Mouse (Mus musculus) right cerebral cortex, postnatal 4 days (tissue): ENCODE measurements at regions not wholly inside any gene's neighbourhood (a gene's known extent, or its start where the extent isn't known, plus 50 kb on each side); places are given as distances from the start of the nearest gene placed in this dataset.

Experiments
- DNase-seq: peaks from one replicate; pipeline ENCODE4 v3.0.0-alpha.2; 2022

DNA sequence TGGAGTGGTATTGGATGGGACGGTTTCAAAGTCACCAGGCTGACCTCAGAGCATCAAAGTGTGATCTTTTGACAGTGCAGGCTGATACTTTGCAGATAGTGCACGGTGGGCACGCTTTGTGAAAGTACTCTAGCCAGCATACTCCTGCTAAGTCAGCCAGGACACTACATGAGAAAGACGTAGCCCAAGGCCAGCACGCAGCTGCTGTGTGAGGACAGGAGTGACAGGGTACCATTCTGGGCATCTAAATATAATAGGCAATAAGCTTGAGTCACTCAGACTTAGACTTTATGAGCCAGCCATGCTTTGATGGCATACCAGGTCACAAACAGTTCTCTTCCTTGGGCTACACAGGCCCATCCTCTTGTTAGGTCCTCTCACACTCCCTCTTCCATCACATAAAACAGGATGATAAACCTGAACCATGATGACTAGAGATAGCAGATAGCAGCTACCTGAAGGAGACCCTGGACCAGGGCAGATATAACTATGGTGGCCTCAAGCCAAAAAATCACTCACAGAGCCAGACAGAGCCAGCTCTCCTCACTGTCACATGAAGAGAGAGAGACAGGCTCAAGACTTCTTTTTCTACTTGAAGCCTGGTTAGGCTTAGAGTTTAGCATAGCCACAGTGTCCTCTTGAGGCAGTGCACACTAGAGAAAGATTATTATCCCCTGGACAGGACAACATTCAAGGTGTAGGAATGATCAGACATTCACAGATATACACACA, 156.7 kb upstream of the Rreb1 start:
- no peak for DNase-seq

DNA sequence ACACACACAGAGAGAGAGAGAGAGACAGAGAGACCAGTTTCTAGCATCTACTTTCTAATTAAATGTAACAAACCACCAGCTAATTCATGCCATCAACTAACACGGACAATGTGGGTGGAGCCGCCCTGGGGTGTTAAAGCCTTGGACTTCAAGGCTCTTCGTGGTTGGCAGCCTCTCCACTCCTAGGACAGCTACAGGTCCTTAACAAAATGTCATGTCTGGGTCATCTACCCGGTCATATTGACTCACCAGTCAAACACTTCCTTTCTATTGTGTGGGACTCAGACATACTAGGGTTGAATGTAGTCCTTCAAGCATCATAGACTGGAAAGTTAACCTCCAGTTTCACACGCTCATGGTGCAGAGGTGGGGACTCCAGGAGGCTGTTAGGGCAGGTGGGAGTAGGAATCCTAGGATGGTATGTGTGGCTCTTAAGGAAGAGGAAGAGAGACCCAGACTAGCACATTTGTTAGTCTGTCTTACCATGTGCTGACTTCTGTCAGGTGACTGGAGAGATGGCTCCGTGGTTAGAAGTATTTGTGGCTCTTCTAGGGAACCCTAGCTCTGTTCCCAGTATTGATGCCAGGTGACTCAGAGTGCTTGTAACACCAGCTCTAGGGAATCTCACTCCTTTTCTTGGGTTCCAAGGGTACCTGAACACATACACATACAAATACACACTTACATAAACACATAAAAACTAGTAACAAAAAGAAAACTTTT, 155.7 kb upstream of the Rreb1 start:
- no peak for DNase-seq

DNA sequence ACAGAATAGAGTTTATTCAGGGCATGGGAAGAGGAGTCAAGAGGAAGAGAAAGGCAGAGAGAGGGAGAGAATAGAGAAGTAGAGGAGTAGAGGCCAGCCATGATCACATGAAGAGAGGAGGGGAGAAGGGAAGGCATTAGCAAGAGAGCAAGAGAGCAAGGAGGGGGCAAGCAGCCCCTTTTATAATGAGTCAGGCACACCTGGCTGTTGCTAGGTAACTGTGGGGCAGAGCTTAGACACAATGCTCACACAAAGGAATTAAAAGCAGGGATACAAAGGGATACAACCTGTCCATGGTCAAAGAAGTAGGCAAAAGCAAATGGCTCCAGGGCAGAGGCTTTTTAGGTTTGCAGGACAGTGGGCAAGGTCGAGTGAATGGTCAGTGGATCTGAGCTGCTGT, 153.5 kb upstream of the Rreb1 start:
- DNase-seq, result no peak

DNA sequence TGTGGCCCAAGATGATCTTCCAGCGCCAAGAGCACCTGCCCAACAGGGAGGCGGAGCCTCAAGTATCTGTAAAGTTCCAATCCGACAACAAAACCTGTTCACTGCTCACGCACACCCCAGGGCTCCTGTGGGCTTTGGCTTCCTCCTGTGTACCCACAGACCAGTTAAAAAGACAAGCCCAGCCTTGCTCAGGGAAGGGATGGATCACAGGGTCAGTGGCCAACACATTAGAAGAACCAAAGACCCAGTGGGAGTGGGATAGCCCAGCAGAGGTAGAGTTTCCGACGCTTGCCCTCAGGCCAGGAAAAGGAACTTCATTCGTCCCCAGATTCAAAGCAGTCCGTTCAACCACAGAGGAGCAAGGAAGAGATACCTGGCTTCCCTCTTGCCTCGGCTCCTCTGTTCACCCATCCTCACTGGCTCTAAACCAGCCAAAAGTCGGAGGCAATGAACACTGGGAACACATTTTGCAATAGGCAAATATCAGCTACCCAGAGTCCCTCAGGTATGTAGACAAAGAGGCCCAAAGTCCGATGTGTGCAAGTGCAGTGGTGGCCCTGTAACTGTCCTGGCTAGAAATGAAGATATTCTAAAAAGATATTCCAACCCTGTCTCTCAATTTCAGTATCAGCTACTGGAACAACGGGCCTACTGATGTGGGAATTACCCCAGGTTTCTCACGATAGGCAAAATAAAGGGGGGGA, 152.5 kb upstream of the Rreb1 start:
- no peak for DNase-seq

DNA sequence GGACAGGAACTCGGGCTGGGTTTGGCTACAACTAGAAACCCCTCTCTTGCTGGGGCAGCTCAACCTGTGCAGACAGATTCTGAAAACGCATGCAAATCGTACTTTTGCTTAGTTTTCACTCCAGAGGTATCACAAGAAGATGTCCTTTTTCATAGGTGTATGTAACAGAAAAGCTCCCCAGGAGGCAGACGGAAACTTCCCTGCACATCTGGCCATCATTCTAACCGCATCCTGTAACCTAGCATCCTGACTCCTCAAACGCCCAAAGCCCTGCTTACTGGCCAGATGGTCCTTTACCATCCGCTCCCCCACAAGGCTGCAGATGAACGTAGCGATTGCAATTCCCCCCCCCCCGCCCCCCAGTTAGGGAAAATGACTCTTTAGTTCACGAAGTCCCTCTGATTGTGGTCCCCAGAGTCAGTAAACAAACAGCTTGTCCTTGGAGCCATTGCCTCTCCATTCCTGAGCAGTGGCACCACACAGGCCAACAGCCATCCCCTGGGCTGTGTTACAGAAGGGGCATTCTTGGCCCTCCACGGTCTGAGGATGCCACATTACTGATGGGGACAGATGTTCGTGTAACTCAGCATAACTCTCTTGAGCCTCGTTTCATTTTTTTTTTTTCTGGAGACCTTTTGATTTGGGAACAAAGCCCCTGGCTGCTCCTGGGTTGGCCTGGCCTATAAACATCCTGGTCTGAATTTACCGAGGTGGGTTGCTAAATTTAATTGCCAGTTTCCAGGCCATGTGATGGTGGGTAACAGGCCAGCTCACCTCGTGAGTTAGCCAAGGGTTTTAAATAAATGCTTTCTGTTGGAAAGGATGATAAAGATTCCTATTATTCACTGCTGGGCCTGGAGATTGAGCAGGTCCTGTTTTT, 149.6 kb upstream of the Rreb1 start:
- DNase-seq, result no peak

DNA sequence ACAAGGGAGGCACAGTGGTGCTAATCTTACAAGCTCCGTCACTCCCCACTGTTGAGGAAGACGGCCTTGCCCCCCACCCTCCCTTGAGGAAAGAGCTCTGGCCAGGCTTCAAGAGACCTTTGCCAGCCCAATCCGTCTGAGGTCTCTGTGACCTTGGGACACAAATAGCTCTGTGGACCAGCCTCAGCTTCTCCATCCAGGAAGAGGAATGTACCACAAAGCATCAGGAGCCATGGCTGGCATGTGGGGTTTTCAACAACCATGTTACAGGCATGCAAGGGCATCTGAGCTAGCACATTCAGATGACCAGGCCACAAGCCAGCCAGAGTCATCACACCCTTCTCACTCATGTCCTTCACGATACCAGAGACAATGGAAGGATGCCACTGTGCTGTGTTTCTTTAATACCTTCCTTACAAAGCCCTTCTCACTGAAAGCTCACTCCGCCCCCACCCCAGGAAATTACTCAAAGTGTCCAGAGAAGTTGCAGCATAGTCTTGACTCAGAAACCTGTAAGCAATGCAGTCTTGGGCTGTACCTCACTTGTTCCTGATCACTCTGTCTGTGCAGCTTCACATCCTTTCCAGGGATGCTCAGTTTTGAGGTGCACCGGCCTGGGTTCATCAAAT, 148.8 kb upstream of the Rreb1 start:
- DNase-seq, result no peak

DNA sequence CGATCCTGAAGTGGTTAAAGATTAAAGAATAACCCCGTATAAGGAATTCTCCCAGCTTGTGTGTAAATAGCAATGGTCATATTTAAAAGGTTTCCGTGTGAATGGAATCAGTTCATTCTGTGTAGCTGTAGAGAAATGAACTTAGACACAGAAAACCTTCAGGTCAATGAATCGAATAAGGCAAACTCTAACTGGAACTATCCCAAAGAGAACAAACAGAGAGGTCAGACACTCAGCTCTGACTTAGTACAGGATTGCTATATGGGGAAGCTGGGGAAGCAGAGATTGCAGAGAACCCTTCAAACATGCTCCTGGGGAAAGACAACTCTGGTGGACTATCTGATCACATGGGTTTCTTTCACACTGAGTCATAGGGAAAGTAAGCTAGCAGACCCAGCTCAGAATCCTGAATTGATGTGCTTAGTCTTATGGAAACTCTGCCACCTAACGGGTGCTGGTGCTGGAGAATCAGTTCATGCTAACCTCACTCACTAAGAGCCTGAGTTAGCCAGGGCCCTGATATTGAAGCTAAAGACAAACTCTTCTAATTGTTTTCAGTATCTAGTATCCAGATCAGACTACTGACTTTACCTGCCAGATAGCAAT, 145.3 kb upstream of the Rreb1 start:
- DNase-seq, result no peak

DNA sequence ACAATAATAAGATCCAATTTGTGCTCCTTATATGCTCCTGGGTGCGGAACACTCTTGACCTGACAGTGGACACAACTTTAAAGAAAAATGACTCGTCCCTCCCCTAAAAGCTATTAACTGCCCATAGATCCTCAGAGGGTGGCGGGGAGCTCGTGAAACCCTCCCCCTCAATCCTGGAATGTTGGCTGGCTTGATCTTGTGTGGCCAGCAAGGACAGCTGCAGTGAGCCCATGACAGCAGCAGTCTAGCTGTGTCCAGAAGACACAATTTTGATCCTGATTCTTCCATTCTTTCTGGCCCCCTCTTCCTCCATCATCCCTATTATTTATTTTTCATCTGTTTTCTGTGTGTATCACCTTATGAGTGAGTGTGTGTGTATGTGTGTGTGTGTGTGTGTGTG, 141.8 kb upstream of the Rreb1 start:
- DNase-seq, result no peak

DNA sequence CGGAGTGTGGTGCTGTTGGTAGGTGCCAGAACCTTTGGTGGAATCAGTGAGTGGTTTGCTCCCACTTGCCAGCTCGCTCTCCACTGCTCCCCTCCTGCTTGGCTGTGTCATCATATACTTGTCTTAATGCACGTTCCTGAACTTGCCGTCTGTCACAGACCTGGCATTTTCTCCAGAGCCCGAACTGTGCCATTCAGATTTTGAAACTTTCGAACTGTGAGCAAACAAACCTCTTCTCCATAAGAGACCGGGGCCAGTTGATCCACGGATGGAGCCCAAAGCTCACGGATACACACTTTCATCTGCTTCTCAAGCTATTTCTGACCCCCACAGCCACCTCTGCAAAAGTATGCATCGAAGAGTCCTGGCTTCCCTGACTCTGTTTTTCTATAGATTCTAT, 141.0 kb upstream of the Rreb1 start:
- no peak for DNase-seq

DNA sequence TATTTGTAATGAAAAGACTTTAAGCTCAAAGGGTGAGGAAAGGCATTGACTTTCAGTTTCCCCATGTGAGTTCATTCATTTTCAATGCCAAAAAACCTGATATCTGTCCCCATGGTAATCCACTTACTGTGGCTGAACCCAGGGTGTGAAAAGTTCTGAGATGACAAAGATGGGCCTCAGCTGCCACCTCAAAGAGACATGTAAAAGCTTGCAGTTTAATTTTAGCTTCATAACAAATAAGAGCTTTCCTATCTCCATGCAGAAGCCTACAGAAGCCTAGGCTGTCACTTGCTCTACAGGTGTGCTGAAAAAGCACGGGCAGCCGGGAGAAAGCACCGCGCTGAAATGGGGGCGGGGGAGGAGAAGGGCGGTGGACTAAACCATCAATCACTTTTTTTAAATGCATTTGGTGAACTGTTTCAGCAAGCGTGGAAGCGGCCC, 140.1 kb upstream of the Rreb1 start:
- DNase-seq, result no peak

DNA sequence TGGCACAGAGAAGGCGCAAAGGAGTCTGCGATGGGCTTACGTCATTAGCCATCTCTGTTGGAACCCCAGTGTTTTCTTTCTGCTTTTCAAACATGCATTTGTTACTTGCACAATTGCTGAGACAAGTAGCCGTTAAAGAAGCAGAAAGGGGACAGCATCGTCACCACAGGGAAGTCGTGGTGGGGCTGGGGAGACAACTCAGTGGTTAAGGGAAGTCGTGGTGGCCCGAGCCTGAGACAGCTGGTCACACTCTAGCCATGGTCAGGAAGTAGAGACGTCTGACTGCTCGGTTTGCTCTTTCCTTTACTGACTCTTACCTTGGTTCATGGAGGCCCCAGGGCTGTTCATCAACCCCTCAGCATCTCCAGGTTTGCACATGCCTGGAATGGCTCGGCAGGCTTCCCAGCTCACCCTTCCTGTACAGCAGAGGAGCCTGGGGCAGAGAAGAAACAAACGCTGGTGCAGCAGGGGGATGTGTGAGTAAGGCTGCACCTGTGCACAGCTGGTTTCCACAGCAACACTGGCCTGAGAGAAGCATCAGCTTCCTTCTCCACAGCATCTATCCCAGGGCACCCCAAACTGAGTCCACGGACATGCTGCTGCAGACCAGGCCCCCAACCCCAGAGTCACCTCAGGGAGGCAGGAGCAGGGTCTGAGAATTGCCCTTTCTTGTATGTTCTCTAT, 135.6 kb upstream of the Rreb1 start:
- DNase-seq, result no peak

DNA sequence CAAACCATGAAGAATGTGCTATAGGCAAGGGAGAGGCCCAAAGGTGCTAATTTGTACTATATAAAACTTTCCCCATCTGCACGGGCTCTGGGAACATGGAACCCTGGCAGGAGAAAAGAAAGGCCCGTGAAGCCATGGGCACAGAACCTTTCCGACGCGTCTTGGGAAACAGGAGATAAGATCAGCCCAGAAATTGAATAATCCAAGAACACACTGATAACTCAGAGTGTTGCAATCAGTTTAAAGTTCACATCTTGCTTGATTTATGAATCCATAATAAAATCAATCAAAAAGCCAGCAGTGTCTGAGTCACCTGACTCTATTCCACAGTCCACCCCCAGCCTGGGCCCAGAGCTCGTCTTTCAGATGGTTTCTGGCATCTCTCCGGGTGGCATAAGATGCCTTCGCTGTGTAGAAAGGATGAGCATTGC, 133.4 kb upstream of the Rreb1 start:
- DNase-seq, result no peak

DNA sequence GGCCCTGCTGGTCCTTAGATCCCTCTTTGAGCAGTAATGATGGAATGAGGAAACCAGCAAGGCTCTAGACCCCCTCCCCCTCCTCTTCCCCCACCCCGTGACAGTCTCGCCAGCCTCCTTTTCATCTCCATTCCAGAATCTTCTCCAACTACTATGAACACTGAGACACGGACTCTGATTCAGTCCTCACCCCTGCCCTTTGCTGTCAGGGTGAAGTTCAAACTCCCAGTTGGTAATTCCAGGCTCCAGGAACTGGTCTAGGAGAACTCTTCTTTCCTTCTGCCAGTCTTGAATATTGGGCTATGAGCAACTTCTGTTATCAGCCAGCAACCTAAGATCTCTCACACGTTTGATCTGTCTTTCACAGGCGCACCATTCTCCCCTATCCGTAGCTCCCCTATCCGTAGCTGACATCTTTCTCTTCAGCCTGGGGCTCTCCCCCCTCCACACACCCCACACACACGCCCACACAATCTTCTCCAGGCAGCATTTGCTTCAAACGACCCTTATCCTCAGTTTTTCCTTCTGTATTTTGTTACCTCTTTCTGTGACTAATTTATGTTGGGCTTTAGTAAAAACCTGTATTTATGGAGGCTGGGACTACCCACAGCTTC, 128.6 kb upstream of the Rreb1 start:
- no peak for DNase-seq

DNA sequence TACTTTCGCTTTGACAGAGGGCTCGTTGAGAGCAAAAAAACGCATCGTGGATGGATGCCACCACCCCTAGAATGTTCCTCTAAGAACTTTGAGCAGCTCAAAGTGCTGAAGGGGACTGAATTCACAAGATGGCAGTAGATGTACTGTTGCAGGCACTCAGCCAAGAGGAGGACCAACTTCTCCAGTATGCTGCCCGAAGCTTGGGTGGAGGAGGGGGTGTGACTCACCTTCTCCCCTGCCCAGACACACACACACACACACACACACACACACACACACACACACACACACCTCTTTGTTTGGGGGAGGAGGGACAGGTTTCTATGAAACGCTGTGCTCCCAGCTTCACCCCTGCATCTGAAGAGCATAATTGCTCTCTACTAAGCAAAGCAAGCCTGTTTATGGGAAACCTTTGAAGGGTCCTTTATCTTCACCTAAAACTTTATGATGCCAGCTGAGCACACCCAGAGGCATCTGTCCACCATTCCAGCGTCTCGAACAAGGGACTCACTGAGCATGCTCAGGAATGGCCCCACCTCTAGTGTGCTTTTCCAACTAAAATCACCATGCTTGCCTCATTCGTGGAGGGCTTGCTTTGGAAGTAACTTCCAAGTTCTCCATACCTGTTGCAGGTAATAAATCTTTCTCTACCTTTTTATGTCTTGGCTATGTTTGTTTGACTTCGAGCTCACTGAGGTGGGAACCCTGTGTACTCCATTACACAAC, 126.8 kb upstream of the Rreb1 start:
- DNase-seq, result no peak

DNA sequence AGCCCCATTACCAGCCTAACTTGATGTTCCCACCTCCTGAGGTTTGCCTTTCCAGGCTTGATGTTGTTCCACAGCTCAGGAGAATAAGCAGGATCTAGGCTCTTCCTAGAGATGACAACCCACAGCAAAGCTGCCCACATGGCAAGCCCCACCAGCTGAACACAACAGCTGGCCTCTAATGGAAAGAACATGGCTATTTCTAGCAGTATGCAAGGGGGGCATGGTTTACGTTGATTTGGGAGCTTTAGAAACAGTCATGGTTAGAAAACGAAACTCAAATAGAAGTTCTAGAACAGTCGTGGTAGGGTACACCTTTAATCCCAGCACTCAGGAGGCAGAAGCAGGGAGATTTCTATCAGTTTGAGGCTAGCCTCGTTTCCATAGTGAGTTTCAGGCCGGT, 123.5 kb upstream of the Rreb1 start:
- DNase-seq, result no peak

DNA sequence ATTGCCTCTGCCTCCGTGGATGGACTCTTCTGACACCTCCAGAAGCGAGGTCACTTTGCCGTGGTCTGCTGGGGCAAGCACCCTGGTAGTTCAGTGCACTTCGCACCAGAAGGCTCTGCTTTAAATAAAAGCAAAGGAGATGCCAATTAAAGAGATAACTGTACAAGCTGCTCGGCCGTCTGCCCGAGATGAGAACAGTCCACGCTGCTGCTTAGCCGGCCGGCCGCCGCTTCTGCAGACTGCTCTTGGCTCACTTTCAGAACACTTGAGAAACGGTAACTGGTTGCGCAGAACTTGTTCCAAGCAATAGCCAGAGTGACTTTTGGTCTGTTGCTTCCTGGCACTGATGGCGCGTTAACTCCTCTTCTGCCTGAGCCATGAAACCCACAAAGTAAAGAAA, 121.0 kb upstream of the Rreb1 start:
- DNase-seq, result peak; percentile 39

DNA sequence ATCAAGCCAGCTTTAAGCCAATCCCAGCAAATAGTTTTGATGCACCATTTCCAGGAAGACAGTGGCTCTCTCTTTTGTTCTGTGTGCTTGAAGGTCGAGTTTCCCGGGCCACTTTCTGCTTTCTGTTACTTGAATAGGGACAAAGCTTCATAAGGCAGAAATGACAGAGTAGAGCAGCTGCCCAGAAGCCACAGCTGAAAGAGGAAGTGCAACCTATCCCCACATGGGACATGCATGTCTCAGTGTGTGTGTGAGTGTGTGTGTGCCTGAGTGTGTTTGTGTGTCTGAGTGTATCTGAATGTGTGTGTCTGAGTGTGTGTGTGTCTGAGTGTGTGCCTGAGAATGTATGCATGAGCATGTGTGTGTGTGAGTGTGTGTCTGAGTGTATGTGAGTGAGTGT, 120.2 kb upstream of the Rreb1 start:
- no peak for DNase-seq

DNA sequence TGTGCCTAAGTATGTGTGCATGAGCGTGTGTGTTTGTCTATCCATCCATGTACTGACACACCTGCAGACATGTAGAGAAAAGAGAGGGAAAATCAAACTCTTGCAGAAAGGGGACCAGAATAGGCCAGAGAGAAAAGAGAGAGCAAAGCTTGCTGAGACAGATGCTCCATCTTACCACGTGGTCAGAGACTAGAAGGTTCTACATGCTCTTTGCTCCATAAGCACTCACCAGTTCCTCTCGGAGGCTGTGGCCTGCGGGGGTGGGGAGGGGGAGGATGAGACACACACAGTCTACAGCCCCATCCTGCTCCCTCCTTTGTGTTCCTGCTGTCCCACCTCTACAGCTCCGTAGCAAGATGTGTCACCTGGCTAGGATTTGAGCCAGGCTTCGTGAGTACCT, 119.7 kb upstream of the Rreb1 start:
- no peak for DNase-seq

DNA sequence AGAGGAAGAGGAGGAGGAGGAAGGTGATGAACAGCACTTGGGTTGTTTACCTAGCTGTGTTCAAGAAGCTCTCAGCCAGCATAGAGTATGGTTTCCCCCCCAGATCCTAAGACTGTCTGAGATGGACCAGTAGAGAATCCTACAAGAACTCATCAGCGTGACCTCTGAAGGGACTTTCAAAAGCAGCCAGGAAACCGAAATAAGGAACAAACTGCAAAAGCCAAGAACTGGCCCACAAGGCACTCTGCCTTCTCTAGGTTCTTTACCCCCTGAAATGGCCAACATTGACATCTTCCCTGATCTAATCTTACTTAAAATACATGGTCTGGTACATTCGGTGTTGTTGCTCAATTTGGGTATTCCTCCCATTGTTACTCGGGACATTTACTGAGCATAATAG, 118.1 kb upstream of the Rreb1 start:
- DNase-seq, result no peak

DNA sequence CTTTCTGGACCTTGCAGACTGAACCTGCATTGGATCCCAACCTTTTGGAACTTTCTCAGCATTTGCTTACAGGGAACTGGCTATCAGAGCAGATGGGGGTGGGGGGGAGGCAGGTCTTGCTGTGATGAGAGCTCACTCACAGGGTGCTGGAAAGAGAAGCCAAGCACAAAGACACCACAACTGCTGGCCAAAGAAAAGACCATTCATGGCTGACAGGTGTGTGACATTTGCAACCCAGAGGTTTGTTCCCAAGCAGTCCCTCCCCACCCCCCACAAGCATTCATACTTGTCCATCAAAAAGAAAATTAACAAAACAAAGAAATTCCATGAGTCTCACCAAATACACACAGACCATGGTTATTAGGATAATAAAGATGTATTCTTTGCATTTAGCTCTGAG, 117.5 kb upstream of the Rreb1 start:
- DNase-seq, result no peak
